Mouse (Mus musculus) neutrophil, adult 5-6 weeks (primary cell): Measurements from ENCODE around the gene Gm10642. TPM values are rescaled to one million over a fixed set of nuclear protein-coding genes. Genes with fewer than 3 reads are reported as not detected.

Experiments
- ATAC-seq: fragments of 151-379, 151-347 bp; 2 replicates; pipeline ENCODE4 v1.8.0; 2017; ENCODE audit warnings: mild to moderate bottlenecking, moderate TSS enrichment; ENCODE audit not compliant: insufficient number of reproducible peaks, poor library complexity, low FRiP score, severe bottlenecking; ENCODE audit errors: extremely low read depth
- total RNA-seq: library from RNA; stranded (forward); fragments of 200-1000 nt; gene quantifications from 2 replicates; pipeline ENCODE4 v1.2.3, GENCODE M21; 2017

Gene Gm10642
- total RNA-seq, 1 experiment from 2014 or later: 1.2 TPM

DNA sequence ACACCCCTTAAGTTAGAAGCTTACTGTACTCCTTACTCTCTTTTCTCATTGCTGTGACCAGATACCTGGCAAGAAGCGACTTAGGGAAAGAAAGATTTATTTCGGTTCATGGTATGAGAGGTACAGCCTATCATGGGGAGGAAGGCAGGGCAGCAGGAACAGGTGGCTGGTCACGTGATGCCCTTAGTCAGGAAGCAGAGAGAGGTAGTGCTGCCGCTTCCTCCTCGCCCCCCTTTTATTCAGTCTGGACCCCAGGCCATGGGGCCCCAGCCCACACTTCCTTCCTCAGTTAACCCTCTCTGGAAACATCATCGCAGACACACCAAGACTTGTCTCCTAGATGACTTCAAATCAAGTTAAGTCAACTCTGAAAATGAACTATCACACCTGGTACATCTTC, 15.2 kb downstream of the Gm10642 start:
- peak; percentile 85 for ATAC-seq

DNA sequence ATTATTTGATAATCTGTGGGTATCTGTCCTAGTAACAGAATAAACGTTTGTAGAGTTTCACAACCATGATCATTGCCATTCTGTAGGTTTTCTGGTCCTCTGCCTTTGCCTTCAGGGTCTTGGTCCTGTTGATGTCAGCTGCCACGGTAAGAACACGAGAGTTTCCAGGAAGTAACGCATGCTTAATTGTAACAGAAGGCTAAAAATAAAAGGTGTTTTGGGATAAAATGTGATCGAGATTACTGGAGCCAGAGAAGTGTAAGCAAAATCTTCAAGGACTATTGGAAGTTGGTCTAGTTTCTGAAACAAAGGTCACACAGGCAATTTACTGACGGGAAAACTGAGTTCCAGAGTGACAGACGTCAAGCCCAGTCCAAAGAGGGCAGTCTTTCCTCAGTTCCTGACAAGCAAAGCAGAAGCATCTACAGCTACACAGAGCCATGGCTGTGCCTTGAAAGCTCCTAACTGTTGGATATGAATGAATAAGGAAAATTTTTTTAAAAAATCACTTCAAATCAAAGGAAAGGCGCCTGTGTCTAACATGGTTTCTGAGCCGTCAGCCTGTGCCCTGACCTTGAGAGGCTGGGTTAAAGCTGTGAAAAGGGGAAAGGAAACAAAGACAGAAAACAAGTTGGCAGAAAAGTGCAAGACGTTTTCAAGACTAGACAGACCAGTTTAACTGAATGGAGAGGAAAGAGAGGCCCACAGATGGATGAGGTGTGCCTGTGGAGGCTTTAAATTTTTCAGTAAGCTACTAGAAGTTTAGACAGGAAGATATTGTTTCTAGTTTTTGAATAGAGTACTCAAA, 15.9 kb downstream of the Gm10642 start:
- ATAC-seq: peak; percentile 27; the same call in 1 of the 2 replicates

DNA sequence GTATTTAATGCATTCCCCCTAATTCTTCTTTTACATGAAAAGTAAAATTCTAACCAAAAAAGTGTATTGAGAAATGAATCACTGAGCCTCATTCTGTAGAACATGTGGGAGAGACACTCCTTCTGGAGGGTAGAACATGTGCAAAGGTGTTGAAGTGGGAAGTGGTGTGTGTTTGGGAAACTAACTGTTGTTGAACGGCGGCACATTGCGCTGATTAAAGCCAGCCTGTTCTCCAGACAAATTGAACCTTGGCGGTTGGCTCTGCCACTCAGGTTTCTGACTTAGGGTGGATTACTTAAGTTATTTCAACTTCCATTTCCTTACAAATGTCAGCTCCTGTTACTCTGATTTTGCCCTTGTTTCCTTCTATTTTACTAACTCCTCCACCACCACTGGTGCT, 17.6 kb downstream of the Gm10642 start:
- no peak for ATAC-seq

DNA sequence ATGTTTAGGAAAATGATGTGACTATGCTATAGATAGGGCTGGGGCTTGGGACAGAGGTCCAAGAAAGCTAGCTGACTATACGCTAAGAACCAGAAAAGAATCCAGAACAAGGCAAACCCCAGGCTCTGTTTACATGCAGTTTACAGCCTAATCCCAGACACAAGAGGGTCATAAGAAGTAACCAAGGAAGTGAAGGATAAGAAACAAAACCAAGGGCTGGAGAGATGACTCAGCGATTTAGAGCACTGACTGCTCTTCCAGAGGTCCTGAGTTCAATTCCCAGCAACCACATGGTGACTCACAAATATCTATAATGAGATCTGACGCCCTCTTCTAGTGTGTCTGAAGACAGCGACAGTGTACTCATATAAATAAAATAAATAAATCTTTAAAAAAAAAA, 19.1 kb downstream of the Gm10642 start:
- ATAC-seq: no peak

DNA sequence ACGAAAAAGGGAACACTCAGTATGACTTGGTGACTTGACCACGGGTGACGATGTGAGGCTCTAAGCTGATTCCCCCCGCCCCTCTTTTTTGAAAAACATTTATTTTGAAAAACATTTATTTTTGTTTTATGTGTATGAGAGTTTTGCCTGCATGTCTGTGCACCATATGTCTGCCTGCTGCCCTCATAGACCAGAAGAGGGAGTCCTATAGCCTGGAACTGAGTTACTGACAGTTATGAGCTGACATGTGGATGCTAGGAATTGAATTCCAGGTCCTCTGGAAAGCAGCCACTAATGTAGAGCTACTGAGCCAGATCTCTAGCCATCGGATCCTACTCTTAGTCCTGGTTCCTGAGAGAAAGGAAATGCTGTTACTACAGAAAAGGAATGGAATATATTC, 19.9 kb downstream of the Gm10642 start:
- ATAC-seq: no peak

DNA sequence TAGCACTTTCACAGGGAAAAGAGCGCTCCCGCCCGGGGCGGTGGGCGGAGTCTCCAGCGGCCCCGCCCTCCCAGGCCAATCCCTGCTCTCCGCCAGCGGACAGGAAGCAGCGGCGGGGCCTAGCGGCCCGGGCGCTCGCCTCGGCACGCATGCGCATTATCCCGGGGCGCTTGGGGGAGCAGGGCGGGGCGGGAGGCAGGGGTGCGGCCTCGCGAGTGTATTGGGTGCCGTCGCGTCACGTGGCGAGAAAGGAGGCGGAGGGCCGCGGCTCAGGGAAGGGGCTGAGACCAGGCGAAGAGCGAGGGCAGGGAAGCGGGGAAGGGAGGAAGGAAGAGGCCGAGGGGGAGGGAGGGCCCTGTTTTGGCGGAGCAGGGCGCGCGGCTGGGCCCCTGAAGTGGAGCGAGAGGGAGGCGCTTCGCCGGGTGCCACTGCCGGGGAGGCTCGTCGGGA, 22.7 kb downstream of the Gm10642 start, which contains the start of gene Adam10:
TSS of gene Adam10 (plus strand) at position 316 of the 450 bp plus-strand sequence.
- ATAC-seq: peak; percentile 96

DNA sequence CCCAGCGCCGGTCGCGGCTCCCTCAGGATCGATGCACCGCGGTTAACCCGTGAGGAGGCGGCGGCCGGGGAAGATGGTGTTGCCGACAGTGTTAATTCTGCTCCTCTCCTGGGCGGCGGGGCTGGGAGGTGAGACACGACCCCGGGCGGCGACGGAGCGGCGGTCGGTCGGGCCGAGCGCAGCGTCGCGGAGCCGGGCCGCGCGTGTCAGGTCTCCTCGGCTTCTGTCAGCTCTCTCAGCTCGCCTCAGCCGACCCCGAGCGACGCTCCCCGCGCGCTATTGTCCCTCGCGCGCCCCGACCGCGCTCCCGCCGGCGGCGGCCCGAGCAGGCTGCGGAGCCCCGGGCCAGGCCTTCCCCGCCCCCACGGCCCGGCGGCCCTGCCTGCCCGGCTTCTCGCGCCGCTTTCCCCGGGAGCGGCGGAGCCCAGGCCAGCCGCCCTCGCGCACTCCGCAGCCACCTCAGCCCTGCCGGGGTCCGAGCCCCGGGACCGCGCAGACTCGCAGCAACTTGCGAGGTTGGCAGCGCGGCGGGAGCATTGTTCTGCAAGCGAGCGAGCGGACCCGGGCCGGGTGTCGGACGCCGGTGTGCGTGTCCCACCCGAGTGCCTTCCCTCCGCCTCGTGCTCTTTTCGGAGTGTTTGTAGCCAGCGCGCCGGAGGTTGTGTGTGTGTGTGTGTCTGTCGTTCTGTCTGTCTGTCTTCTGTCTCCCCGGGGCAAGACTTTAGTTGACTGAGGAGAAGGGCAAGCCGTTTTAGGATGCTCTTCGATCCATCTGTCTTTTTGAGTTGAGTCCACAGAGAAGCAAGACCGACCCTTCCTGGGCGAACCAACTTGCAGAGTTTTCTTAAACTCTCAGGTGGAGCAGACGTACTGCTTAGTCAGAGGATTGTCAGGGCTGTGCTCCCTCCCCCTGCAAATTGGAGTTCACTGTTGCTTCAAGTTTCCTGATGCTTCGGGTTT, 23.4 kb downstream of the Gm10642 start:
- peak; percentile 6; the same call in 1 of the 2 replicates for ATAC-seq

DNA sequence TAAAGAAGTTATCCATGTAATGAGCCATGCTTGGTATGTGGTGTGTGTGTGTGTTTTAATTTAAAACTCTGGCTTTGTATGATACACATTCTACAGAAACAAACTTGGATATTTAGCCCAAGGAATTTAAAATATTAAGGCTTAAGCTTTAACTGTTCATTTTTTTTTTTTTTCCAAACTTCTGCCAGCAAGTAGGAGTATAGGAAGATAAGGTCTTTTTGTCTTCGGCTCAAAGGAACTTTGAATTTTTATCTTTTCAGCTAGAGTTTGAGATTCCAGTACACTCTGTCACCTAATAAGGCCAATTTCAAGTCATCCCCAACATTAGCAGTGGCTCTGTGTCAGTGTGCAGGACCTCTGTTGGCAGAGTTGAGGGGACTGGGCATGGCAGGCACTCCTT, 26.2 kb downstream of the Gm10642 start:
- no peak for ATAC-seq

DNA sequence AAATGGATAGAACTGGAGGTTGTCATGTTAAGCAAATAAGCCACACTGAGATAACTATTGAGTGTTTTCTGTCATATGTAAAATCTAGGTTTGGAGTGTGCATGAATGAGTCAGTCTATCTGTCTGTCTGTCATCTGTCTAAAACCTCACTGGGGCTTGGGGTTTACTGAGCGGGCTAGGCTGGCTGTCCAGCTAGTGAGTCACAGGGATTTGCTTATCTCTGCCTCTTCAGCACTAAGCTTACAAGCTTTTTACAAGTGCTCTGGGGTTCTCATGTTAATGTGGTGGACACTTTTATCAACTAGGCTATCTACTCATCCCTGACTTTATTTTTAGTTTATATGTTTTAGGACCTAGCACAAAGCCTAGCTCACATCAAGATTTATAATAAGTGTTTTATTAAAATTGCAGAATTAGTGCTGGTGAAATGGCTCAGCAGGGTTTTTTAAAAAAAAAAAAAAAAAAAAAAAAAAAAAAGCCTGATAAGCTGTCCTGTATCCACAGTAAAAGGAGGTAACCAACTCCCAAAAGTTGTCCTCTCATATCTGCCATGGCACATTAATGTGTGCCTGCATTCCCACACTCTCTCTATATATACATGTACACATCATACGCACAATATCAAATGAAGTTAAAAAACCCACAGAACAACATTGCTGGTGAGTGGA, 32.4 kb downstream of the Gm10642 start:
- ATAC-seq: no peak

DNA sequence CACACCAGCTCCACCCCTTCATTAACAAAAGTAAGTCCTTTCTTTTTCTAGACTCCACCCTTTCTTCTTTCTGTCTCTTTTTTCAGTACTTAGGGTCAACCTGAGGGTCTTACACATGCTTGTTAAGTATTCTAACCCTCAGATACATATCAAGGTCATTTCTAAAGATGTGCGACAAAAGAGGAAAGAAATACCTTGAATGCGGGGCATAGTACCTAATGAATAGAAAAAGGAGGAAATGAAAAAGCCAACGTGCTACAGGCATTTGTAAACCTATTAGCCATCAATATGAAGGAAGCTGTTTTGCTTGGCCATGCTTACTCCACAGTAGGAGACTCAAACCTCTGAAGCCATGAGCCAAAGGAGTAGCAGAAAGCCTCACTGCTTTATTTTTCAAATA, 33.9 kb downstream of the Gm10642 start:
- no peak for ATAC-seq

DNA sequence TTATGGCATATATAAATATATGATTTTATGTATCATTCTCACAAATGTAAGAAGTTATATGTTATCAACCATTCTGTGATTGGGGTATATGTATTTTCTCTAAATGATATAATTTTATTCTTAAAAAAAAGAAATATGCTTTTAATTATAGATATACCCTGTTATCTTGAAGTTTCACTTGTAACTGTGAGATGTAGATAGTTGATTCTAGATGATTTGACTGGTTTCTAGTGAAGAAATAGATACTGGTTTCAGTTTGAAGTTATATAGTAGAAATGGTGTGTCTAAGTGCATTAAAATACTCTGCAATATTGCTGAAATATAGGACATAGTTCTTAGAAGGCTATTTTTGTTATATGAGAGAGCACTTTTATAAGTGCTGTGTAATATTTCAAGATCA, 34.5 kb downstream of the Gm10642 start:
- ATAC-seq: no peak

DNA sequence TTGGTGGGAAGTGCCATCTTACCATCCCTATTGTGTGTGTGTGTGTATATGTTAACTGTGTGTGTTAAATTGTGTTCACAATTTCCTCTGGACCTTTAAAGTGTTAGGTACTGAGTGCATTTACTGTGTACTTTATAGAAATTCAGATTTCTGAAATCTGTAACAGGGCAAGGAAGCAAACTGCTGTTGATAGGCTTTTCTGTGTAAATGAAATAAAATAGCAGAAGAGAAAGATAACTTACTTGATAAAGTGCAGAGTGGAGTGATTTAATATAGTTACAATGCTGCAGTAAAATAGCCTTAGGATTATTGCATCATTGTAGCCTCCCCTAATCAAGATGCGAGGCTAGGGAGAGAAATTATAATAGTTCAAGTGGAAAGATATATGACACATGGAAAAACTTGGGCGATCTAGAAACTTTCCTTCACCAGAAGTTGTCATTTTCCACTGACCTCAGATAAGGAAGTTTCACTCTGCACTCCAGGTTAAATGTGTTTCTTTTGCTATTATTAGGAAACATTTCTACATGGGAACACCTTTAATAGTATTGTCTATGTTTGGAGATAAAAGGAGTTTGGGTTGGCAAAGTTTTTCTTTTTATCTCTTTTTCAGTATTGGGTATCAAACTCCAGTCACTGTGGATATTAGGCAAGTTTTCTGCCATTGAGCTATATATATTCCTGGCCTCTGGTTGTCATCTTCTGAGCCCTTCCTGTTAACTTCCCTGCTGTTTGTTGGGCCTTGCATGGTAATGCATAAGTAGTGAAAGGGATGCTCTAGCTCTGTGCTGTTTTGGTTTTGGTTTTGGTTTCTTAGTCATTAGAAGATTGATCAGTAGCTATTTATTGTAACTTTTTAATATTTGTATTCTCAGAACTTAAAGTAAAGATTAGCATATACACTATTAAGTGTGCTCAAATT, 36.0 kb downstream of the Gm10642 start:
- ATAC-seq: no peak

DNA sequence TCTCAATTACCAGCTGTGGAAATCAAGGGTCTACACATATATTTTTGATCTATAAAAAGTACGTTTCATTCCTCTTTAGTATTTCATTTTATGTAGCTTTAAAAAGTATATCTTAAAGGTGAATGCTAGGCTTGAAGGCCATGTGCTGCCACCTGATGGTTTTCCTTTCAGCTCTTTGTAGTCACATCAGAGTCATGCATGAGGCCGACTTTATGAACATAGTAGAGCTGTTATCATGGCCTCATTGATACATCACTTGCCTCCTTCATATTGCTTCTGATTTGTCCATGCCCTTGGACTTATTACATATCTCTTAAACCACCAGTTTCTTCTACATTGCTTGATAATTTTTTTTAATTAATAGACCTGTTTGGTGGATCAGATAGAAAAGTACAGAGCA, 39.7 kb downstream of the Gm10642 start:
- no peak for ATAC-seq

DNA sequence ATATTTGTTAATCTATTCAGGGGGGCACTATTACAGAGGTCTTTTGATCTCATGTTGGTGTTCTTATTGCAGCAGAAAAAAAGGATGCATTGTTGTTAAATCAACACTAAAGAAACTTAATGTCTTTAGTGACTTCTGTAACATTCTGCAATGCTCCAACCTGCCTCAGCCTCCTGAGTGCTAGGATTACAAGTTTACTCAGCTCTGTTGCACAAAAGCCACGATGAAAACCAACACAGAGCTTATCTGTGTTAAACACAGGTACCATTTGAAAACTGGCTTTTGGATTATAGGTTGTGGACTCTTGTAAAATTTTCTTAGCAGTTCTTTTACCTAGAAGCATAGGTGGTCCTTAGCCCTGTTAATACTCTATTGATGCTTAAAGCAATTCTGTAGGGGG, 42.0 kb downstream of the Gm10642 start:
- ATAC-seq: no peak

DNA sequence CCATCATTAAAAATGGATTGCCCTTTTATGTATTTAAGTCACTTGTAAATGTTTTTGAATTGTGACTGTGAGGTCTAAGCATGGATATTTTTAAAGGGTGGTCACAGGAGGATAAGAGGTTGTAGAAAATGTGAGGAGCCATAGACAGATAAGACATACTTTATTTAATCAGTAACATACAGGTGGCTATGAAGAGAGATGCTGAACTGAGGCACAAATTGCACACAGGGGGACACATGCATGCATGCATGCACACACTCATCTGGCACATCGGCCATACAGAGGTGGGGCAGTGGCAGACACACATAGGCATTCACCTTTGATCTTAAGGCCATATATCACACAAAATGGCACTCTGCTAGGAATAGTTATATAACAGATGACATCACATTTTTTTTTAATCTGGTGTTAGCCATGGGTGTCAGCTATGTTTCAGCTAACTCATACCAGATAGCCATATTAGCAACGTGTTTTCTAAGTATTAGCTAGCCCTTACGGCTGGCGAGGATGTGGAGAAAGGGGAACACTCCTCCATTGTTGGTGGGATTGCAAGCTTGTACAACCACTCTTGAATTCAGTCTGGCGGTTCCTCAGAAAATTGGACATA, 47.6 kb downstream of the Gm10642 start:
- ATAC-seq: no peak

DNA sequence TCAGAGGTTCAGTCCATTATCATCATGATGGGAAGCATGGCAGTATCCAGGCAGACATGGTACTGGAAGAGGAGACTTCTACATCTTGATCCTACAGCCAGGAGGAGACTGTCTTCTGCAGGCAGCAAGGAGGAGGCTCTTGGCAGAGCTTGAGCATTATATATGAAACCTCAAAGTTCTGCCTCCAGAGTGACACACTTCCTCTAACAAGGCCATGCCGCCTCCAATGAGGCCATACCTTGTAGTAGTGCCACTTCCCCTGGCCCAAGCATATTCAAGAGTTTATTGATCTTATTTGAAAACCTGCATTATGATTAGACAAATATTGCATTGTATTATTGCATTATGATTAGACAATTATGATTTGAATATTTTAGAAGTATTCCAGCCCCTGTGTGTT, 50.4 kb downstream of the Gm10642 start:
- no peak for ATAC-seq
